Mouse (Mus musculus): Measurements from ENCODE around the gene Tspan32.

- no peak for TF ChIP-seq CTCF (IDR thresholded peaks at IDR 0.05; ENCODE audit: low read depth, low read length)
- no peak for TF ChIP-seq GATA1 (IDR thresholded peaks at IDR 0.05; ENCODE audit: borderline replicate concordance, low read length)
- TF ChIP-seq TAL1 (conservative IDR thresholded peaks at IDR 0.05; ENCODE audit: low read depth, low read length) = no peak
- TF ChIP-seq POLR2AphosphoS5 (IDR thresholded peaks at IDR 0.05; ENCODE audit: insufficient replicate concordance, low read depth, low read length) = no peak
Observed at GRCm38 (mm10) chr7:143034519-143035450, 29.9 kb downstream of the Tspan32 start.
